Mouse (Mus musculus): ENCODE measurements around the gene Pwp2. TPM values are rescaled to one million over a fixed set of nuclear protein-coding genes. Genes with fewer than 3 reads are reported as not detected.
A peak's percentile ranks its signal among the peaks of the same experiment; 100 is the strongest.

Pwp2 gene
- total and polyA plus RNA-seq, 3 experiments = 11.0 to 23.4 (median 18.8) TPM

- H3K4me3 ChIP-seq (ENCODE audit: low read depth, low read length) = peak within 1 kb of the TSS; percentile 95
- TF ChIP-seq GATA1 (IDR thresholded peaks at IDR 0.05; ENCODE audit: borderline replicate concordance, low read length) (no peak), TAL1 (conservative IDR thresholded peaks at IDR 0.05; ENCODE audit: low read depth, low read length) (no peak), POLR2AphosphoS5 (IDR thresholded peaks at IDR 0.05; ENCODE audit: insufficient replicate concordance, low read depth, low read length) (no peak), CTCF (IDR thresholded peaks at IDR 0.05; ENCODE audit: low read depth, low read length) (no peak)
- peaks cover 48% of the 10 kb centered on the region for H3K4me1 ChIP-seq (ENCODE audit: insufficient read depth, low read depth, low read length)
- DNase-seq (ENCODE audit: low spot score) = peak; percentile 98
- H3K36me3 ChIP-seq (replicated peaks) = peaks cover 89% of the 10 kb centered on the region
- ATAC-seq (ENCODE audit: extremely low read depth, insufficient number of reproducible peaks, low FRiP score, poor library complexity, severe bottlenecking) = peak; percentile 93
- no peaks in the 10 kb centered on the region for H3K9me3 ChIP-seq (replicated peaks)
- H3K27me3 ChIP-seq (ENCODE audit: insufficient read depth, low read length) = no peaks in the 10 kb centered on the region
Measured at GRCm38 (mm10) chr10:78169281-78170042, 15.5 kb downstream of the Pwp2 start, which contains the start of gene D10Jhu81e. TSS of gene D10Jhu81e (minus strand) at chr10:78169782.

- TF ChIP-seq TAL1 (conservative IDR thresholded peaks at IDR 0.05; ENCODE audit: low read depth, low read length) (no peak), GATA2 (IDR thresholded peaks at IDR 0.05; ENCODE audit: borderline replicate concordance, low read depth, low read length) (no peak), POLR2AphosphoS5 (IDR thresholded peaks at IDR 0.05; ENCODE audit: insufficient replicate concordance, low read depth, low read length) (no peak), GATA1 (IDR thresholded peaks at IDR 0.05; ENCODE audit: borderline replicate concordance, low read length) (no peak), CTCF (IDR thresholded peaks at IDR 0.05; ENCODE audit: low read depth, low read length) (no peak)
- H3K27me3 ChIP-seq (ENCODE audit: insufficient read depth, low read length) = no peaks in the 10 kb centered on the region
- no peak for DNase-seq (ENCODE audit: low spot score)
- no peaks in the 10 kb centered on the region for H3K9me3 ChIP-seq (replicated peaks)
- peaks cover 48% of the 10 kb centered on the region for H3K4me1 ChIP-seq (ENCODE audit: insufficient read depth, low read depth, low read length)
- H3K36me3 ChIP-seq (replicated peaks) = peaks cover 89% of the 10 kb centered on the region
- no peak for ATAC-seq (ENCODE audit: extremely low read depth, insufficient number of reproducible peaks, low FRiP score, poor library complexity, severe bottlenecking)
- H3K4me3 ChIP-seq (ENCODE audit: low read depth, low read length) = peak overlapping the region; percentile 95
Measured at GRCm38 (mm10) chr10:78168792-78169191, 16.2 kb downstream of the Pwp2 start.

- Histone ChIP-seq H3K9me3 (replicated peaks) (no peaks in the 10 kb centered on the region), H3K36me3 (replicated peaks) (peaks cover 89% of the 10 kb centered on the region), H3K4me3 (ENCODE audit: low read depth, low read length) (no peak overlapping the region), H3K4me1 (ENCODE audit: insufficient read depth, low read depth, low read length) (peaks cover 56% of the 10 kb centered on the region), H3K27me3 (ENCODE audit: insufficient read depth, low read length) (no peaks in the 10 kb centered on the region)
- DNase-seq (ENCODE audit: low spot score) = no peak
- TF ChIP-seq POLR2AphosphoS5 (IDR thresholded peaks at IDR 0.05; ENCODE audit: insufficient replicate concordance, low read depth, low read length) (no peak), GATA2 (IDR thresholded peaks at IDR 0.05; ENCODE audit: borderline replicate concordance, low read depth, low read length) (no peak)
- no peak for ATAC-seq (ENCODE audit: extremely low read depth, insufficient number of reproducible peaks, low FRiP score, poor library complexity, severe bottlenecking)
Measured at GRCm38 (mm10) chr10:78167775-78168174, 17.2 kb downstream of the Pwp2 start.

- Histone ChIP-seq H3K4me3 (ENCODE audit: low read depth, low read length) (no peak overlapping the region), H3K9me3 (replicated peaks) (no peaks in the 10 kb centered on the region), H3K36me3 (replicated peaks) (peaks cover 89% of the 10 kb centered on the region), H3K27me3 (ENCODE audit: insufficient read depth, low read length) (no peaks in the 10 kb centered on the region), H3K4me1 (ENCODE audit: insufficient read depth, low read depth, low read length) (peaks cover 55% of the 10 kb centered on the region)
- DNase-seq (ENCODE audit: low spot score) (no peak), ATAC-seq (ENCODE audit: extremely low read depth, insufficient number of reproducible peaks, low FRiP score, poor library complexity, severe bottlenecking) (no peak)
- TF ChIP-seq GATA2 (IDR thresholded peaks at IDR 0.05; ENCODE audit: borderline replicate concordance, low read depth, low read length) (no peak), POLR2AphosphoS5 (IDR thresholded peaks at IDR 0.05; ENCODE audit: insufficient replicate concordance, low read depth, low read length) (no peak), GATA1 (IDR thresholded peaks at IDR 0.05; ENCODE audit: borderline replicate concordance, low read length) (no peak), TAL1 (conservative IDR thresholded peaks at IDR 0.05; ENCODE audit: low read depth, low read length) (no peak), CTCF (IDR thresholded peaks at IDR 0.05; ENCODE audit: low read depth, low read length) (no peak)
Measured at GRCm38 (mm10) chr10:78167333-78167732, 17.6 kb downstream of the Pwp2 start.

GRCm38 (mm10) chr10:78165256-78166005, 19.5 kb downstream of the Pwp2 start:
- no peak for DNase-seq (ENCODE audit: low spot score)
- Histone ChIP-seq H3K4me1 (ENCODE audit: insufficient read depth, low read depth, low read length) (peaks cover 38% of the 10 kb centered on the region), H3K36me3 (replicated peaks) (peaks cover 89% of the 10 kb centered on the region), H3K4me3 (ENCODE audit: low read depth, low read length) (no peak overlapping the region), H3K27me3 (ENCODE audit: insufficient read depth, low read length) (no peaks in the 10 kb centered on the region), H3K9me3 (replicated peaks) (no peaks in the 10 kb centered on the region)
- TF ChIP-seq GATA2 (IDR thresholded peaks at IDR 0.05; ENCODE audit: borderline replicate concordance, low read depth, low read length) = no peak
- TF ChIP-seq GATA1 (IDR thresholded peaks at IDR 0.05; ENCODE audit: borderline replicate concordance, low read length) = no peak
- no peak for TF ChIP-seq CTCF (IDR thresholded peaks at IDR 0.05; ENCODE audit: low read depth, low read length)
- TF ChIP-seq TAL1 (conservative IDR thresholded peaks at IDR 0.05; ENCODE audit: low read depth, low read length) = no peak
- TF ChIP-seq POLR2AphosphoS5 (IDR thresholded peaks at IDR 0.05; ENCODE audit: insufficient replicate concordance, low read depth, low read length) = no peak
- ATAC-seq (ENCODE audit: extremely low read depth, insufficient number of reproducible peaks, low FRiP score, poor library complexity, severe bottlenecking) = no peak

- Histone ChIP-seq H3K27me3 (ENCODE audit: insufficient read depth, low read length) (no peaks in the 10 kb centered on the region), H3K36me3 (replicated peaks) (peaks cover 88% of the 10 kb centered on the region), H3K4me1 (ENCODE audit: insufficient read depth, low read depth, low read length) (peaks cover 35% of the 10 kb centered on the region), H3K9me3 (replicated peaks) (no peaks in the 10 kb centered on the region), H3K4me3 (ENCODE audit: low read depth, low read length) (no peak overlapping the region)
- no peak for ATAC-seq (ENCODE audit: extremely low read depth, insufficient number of reproducible peaks, low FRiP score, poor library complexity, severe bottlenecking)
- no peak for DNase-seq (ENCODE audit: low spot score)
- TF ChIP-seq GATA2 (IDR thresholded peaks at IDR 0.05; ENCODE audit: borderline replicate concordance, low read depth, low read length) = no peak
- TF ChIP-seq CTCF (IDR thresholded peaks at IDR 0.05; ENCODE audit: low read depth, low read length) = no peak
- TF ChIP-seq TAL1 (conservative IDR thresholded peaks at IDR 0.05; ENCODE audit: low read depth, low read length) = no peak
- TF ChIP-seq POLR2AphosphoS5 (IDR thresholded peaks at IDR 0.05; ENCODE audit: insufficient replicate concordance, low read depth, low read length) = no peak
- no peak for TF ChIP-seq GATA1 (IDR thresholded peaks at IDR 0.05; ENCODE audit: borderline replicate concordance, low read length)
Measured at GRCm38 (mm10) chr10:78164786-78165185, 20.2 kb downstream of the Pwp2 start.
